Mouse (Mus musculus): Measurements from ENCODE around the gene Ndufs8.

GRCm38 (mm10) chr19:3889096-3889495, 23.5 kb downstream of the Ndufs8 start:
- TF ChIP-seq CTCF (IDR thresholded peaks at IDR 0.05; ENCODE audit: low read depth, low read length) = no peak
- TF ChIP-seq GATA1 (IDR thresholded peaks at IDR 0.05; ENCODE audit: borderline replicate concordance, low read length) = no peak

Measured in G1E (cell line).